In genomic region chr1:80258632-80259031, GRCm38 (mm10) we compare ENCODE assay signal across 19 mouse cellular contexts. TPM values are rescaled to one million over a fixed set of nuclear protein-coding genes. Genes with fewer than 3 reads are reported as not detected.
A peak's percentile ranks its signal among the peaks of the same experiment; 100 is the strongest.
DNase-seq lines count a peak whose midpoint lies in the region; ATAC-seq and TF ChIP-seq lines count a peak whose summit lies in the region.
"Had no signal": no experiment of that assay in that cellular context is flagged by ENCODE, and none has a peak within 500 bp of the region (broad histone marks: within the 10 kb centered on the region; RNA-seq: fewer than 3 reads in every experiment).

No protein-coding gene starts in this region.

- H3ac ChIP-seq in myocyte (ENCODE audit: control insufficient read depth, insufficient read length) = no peak overlapping the region

- peak; percentile 39; the same call in 1 of the 2 replicates for ATAC-seq in hindbrain, embryonic 11.5 days (ENCODE audit: low FRiP score)
- ATAC-seq in hindbrain, embryonic 12.5 days (ENCODE audit: low FRiP score) = no peak
- peak; percentile 88 for ATAC-seq in kidney, embryonic 16.5 days (ENCODE audit: low FRiP score, low TSS enrichment)
- peak; percentile 36; the same call in 1 of the 2 replicates for ATAC-seq in neural tube, embryonic 13.5 days (ENCODE audit: low read depth)
- ATAC-seq in neural tube, embryonic 15.5 days (ENCODE audit: low FRiP score) = no peak
- no peak for ATAC-seq in activated CD4-positive, CD25-positive, alpha-beta regulatory T cell, adult 4 months
- ATAC-seq: intestine, embryonic 15.5 days had no signal

- no peaks in the 10 kb centered on the region for H3K36me3 ChIP-seq in hindbrain, embryonic 11.5 days (ENCODE audit: control insufficient read depth, insufficient read depth, low read length)
- H3K36me3 ChIP-seq in hindbrain, embryonic 12.5 days = no peaks in the 10 kb centered on the region
- H3K36me3 ChIP-seq in kidney, embryonic 16.5 days (ENCODE audit: insufficient read depth, low read length) = no peaks in the 10 kb centered on the region
- H3K36me3 ChIP-seq in neural tube, embryonic 13.5 days = no peaks in the 10 kb centered on the region
- no peaks in the 10 kb centered on the region for H3K36me3 ChIP-seq in neural tube, embryonic 15.5 days
- peaks cover 3% of the 10 kb centered on the region for H3K36me3 ChIP-seq in myocyte (ENCODE audit: control insufficient read depth, insufficient read depth)
- H3K36me3 ChIP-seq: heart, embryonic 10.5 days; intestine, embryonic 15.5 days; lung, embryonic 15.5 days had no signal

- no peaks in the 10 kb centered on the region for H3K27me3 ChIP-seq in hindbrain, embryonic 11.5 days (ENCODE audit: control insufficient read depth, insufficient read depth, low read length)
- H3K27me3 ChIP-seq in hindbrain, embryonic 12.5 days = no peaks in the 10 kb centered on the region
- no peaks in the 10 kb centered on the region for H3K27me3 ChIP-seq in kidney, embryonic 16.5 days (ENCODE audit: insufficient read depth, low read length)
- no peaks in the 10 kb centered on the region for H3K27me3 ChIP-seq in neural tube, embryonic 13.5 days
- no peaks in the 10 kb centered on the region for H3K27me3 ChIP-seq in neural tube, embryonic 15.5 days (replicated peaks)
- H3K27me3 ChIP-seq in myocyte (ENCODE audit: control insufficient read depth, insufficient read depth, insufficient read length) = no peaks in the 10 kb centered on the region
- H3K27me3 ChIP-seq: intestine, embryonic 15.5 days; lung, embryonic 15.5 days; megakaryocyte, embryonic 14.5 days had no signal

- H3K9ac ChIP-seq in hindbrain, embryonic 11.5 days (ENCODE audit: low read depth, low read length) = no peak overlapping the region
- H3K9ac ChIP-seq in hindbrain, embryonic 12.5 days = no peak overlapping the region
- H3K9ac ChIP-seq in kidney, embryonic 16.5 days (replicated peaks; ENCODE audit: low read length) = no peak overlapping the region
- H3K9ac ChIP-seq in neural tube, embryonic 13.5 days = no peak overlapping the region
- H3K9ac ChIP-seq in neural tube, embryonic 15.5 days (replicated peaks) = no peak overlapping the region
- H3K9ac ChIP-seq: intestine, embryonic 15.5 days; liver, embryonic 14.5 days; lung, embryonic 15.5 days had no signal

- DNase-seq in hindbrain, embryonic 11.5 days (ENCODE audit: low spot score) = no peak
- no peak for DNase-seq in kidney, postnatal 10 days
- DNase-seq: adrenal gland, postnatal 25 days; B cell, adult 2 months; lung, postnatal 36 days; retina, postnatal 1 day; thymus, postnatal 14 days had no signal

- H3K79me2 ChIP-seq in myocyte (ENCODE audit: control insufficient read depth, insufficient read depth) = no peaks in the 10 kb centered on the region

- no peak overlapping the region for H3K4me2 ChIP-seq in hindbrain, embryonic 11.5 days (replicated peaks; ENCODE audit: low read depth, low read length)
- H3K4me2 ChIP-seq in hindbrain, embryonic 12.5 days (replicated peaks) = no peak overlapping the region
- no peak overlapping the region for H3K4me2 ChIP-seq in kidney, embryonic 16.5 days (replicated peaks; ENCODE audit: low read depth, low read length)
- no peak overlapping the region for H3K4me2 ChIP-seq in neural tube, embryonic 13.5 days
- no peak overlapping the region for H3K4me2 ChIP-seq in neural tube, embryonic 15.5 days
- H3K4me2 ChIP-seq in myocyte (ENCODE audit: low read depth) = no peak overlapping the region
- H3K4me2 ChIP-seq: intestine, embryonic 15.5 days; lung, embryonic 15.5 days had no signal

- no peaks in the 10 kb centered on the region for H3K4me1 ChIP-seq in hindbrain, embryonic 11.5 days (replicated peaks; ENCODE audit: control insufficient read depth, insufficient read depth, low read length)
- H3K4me1 ChIP-seq in hindbrain, embryonic 12.5 days = no peaks in the 10 kb centered on the region
- H3K4me1 ChIP-seq in kidney, embryonic 16.5 days (ENCODE audit: insufficient read depth, low read length) = 0 out of 2 replicates have a peak, but pooled peaks cover 3% of the 10 kb centered on the region
- H3K4me1 ChIP-seq in neural tube, embryonic 13.5 days (replicated peaks) = no peaks in the 10 kb centered on the region
- H3K4me1 ChIP-seq in neural tube, embryonic 15.5 days = no peaks in the 10 kb centered on the region
- H3K4me1 ChIP-seq: heart, embryonic 10.5 days; intestine, embryonic 15.5 days; lung, embryonic 15.5 days had no signal

- WGBS in hindbrain, embryonic 11.5 days = 72% methylated on average over 4 of the region's 4 CpGs
- 76% methylated on average over 4 of the region's 4 CpGs for WGBS in hindbrain, embryonic 12.5 days
- WGBS in kidney, embryonic 16.5 days = 37% methylated on average over 4 of the region's 4 CpGs
- WGBS in neural tube, embryonic 13.5 days = 70% methylated on average over 4 of the region's 4 CpGs
- 67% methylated on average over 4 of the region's 4 CpGs for WGBS in neural tube, embryonic 15.5 days

- H3K4me3 ChIP-seq in hindbrain, embryonic 11.5 days (ENCODE audit: low read depth, low read length) = no peak overlapping the region
- no peak overlapping the region for H3K4me3 ChIP-seq in hindbrain, embryonic 12.5 days
- no peak overlapping the region for H3K4me3 ChIP-seq in kidney, embryonic 16.5 days (ENCODE audit: low read length)
- H3K4me3 ChIP-seq in neural tube, embryonic 13.5 days = no peak overlapping the region
- no peak overlapping the region for H3K4me3 ChIP-seq in neural tube, embryonic 15.5 days (replicated peaks)
- no peak overlapping the region for H3K4me3 ChIP-seq in myocyte
- H3K4me3 ChIP-seq: heart, embryonic 10.5 days; intestine, embryonic 15.5 days; left cerebral cortex, adult 2 months; lung, embryonic 15.5 days; megakaryocyte, embryonic 14.5 days had no signal

- no peaks in the 10 kb centered on the region for H3K9me3 ChIP-seq in hindbrain, embryonic 11.5 days (ENCODE audit: control insufficient read depth, low read length)
- H3K9me3 ChIP-seq in hindbrain, embryonic 12.5 days (replicated peaks) = no peaks in the 10 kb centered on the region
- H3K9me3 ChIP-seq in kidney, embryonic 16.5 days (ENCODE audit: low read length) = no peaks in the 10 kb centered on the region
- H3K9me3 ChIP-seq in neural tube, embryonic 13.5 days = no peaks in the 10 kb centered on the region
- no peaks in the 10 kb centered on the region for H3K9me3 ChIP-seq in neural tube, embryonic 15.5 days (replicated peaks)
- H3K9me3 ChIP-seq: heart, embryonic 10.5 days; intestine, embryonic 15.5 days; lung, embryonic 15.5 days; megakaryocyte, embryonic 14.5 days had no signal

- no peak for TF ChIP-seq POLR2A in myocyte (IDR thresholded peaks at IDR 0.05; ENCODE audit: insufficient read length, low read depth)

- no peak overlapping the region for H3K27ac ChIP-seq in hindbrain, embryonic 11.5 days (ENCODE audit: low read depth, low read length)
- H3K27ac ChIP-seq in hindbrain, embryonic 12.5 days = no peak overlapping the region
- no peak overlapping the region for H3K27ac ChIP-seq in kidney, embryonic 16.5 days (ENCODE audit: low read length)
- no peak overlapping the region for H3K27ac ChIP-seq in neural tube, embryonic 13.5 days (replicated peaks)
- no peak overlapping the region for H3K27ac ChIP-seq in neural tube, embryonic 15.5 days (replicated peaks)
- H3K27ac ChIP-seq: heart, embryonic 10.5 days; intestine, embryonic 15.5 days; left cerebral cortex, adult 2 months; liver, embryonic 14.5 days; lung, embryonic 15.5 days had no signal

TF ChIP-seq in myocyte, 11 proteins besides CTCF, POLR2A, EP300 and RAD21:
- TF ChIP-seq POLR2AphosphoS2 (IDR thresholded peaks at IDR 0.05; ENCODE audit: insufficient read length, low read depth) = peak; percentile 53
- no peak for TF ChIP-seq REST (IDR thresholded peaks at IDR 0.05; ENCODE audit: insufficient read depth, insufficient read length)
TF ChIP-seq in myocyte: peak in this region for 1.

RNA-seq across cellular contexts. Expression of gene Fam124b, which starts 40.4 kb away (rescaled TPM):
- 0.40 and 0.46 TPM in 2 replicates for polyA plus RNA-seq in hindbrain, embryonic 11.5 days (2014; fragmentation: Nextera tagmentation; extraction: Ambion mirVana)
- polyA plus RNA-seq in hindbrain, embryonic 12.5 days (2016; fragmentation: Nextera tagmentation; extraction: Ambion mirVana) = 0.67 and 0.89 TPM in 2 replicates
- 0.67 and 1.7 TPM in 2 replicates for polyA plus RNA-seq in kidney, embryonic 16.5 days (2015; fragmentation: Nextera tagmentation; extraction: Ambion mirVana)
- polyA plus RNA-seq in neural tube, embryonic 13.5 days (2015; fragmentation: Nextera tagmentation; extraction: Ambion mirVana) = 0.80 and 0.96 TPM in 2 replicates
- polyA plus RNA-seq in neural tube, embryonic 15.5 days (2015; fragmentation: Nextera tagmentation; extraction: Ambion mirVana) = 0.69 and 1.0 TPM in 2 replicates
- polyA plus RNA-seq in myocyte (2012; fragmentation: generic; extraction: Trizol) = 0.06 TPM
- 10 to 100 TPM in 1 of 2 experiments, 1 to 10 TPM in 1; 8.3 to 11.5 TPM for polyA plus RNA-seq in activated CD4-positive, CD25-positive, alpha-beta regulatory T cell, adult 4 months (2017; shearing (Covaris generic))
- polyA plus RNA-seq: liver, embryonic 14.5 days had no signal

Comparison
In these comparisons a context has a peak if more than half of its experiments do, and no peak if none do; other contexts are left out.
1. ATAC-seq: peak in hindbrain, embryonic 11.5 days (single experiment), kidney, embryonic 16.5 days (single experiment) and neural tube, embryonic 13.5 days (single experiment); none in hindbrain, embryonic 12.5 days (single experiment), neural tube, embryonic 15.5 days (single experiment) and activated CD4-positive, CD25-positive, alpha-beta regulatory T cell, adult 4 months (single experiment).